Mouse (Mus musculus): ENCODE data around the gene Cisd2. TPM values are rescaled to one million over a fixed set of nuclear protein-coding genes. Genes with fewer than 3 reads are reported as not detected.

The Cisd2 gene
- polyA plus RNA-seq (2011; ENCODE audit: insufficient read length, low read depth, missing spikeins): 29.1 and 31.8 TPM in 2 replicates

DNA sequence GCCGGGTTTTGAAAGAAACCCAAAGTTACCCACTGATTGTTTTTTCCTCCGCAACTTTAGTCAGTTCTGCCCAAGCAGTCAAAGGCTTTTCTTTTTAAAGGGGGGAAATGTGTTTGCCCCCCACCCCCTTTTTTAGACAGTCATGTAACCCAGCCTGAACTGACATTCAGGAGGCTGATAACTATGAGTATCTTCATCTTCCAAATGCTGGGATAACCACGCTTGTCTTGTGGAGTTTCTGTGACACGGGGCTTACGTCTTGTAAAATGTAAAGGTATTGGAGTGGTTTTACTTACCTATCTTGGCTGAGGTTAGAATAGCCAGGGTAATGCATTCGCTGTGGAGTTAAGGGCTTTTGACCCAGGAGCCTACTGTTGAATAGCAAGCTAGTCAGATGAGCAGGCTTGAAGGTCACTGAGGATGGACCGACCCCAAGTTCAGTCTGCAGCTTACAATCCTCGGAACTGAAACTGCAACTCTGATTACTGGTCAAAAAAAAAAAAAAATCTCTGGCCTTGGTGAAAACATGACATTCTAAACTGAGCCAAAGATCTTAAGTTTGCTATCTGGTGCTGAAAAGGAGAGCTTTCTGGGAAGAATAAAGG lies at the start of gene Cisd2:
Cisd2 (minus strand) TSS at position 318 of the 605 bp plus-strand sequence.
- peaks cover 2% of the 10 kb centered on the region; the same call in 1 of the 2 replicates for H3K4me1 ChIP-seq (ENCODE audit: control insufficient read depth, insufficient read depth, low read length)
- no peak for TF ChIP-seq POLR2A (IDR thresholded peaks at IDR 0.05; ENCODE audit: low read depth, low read length)
- no peak for TF ChIP-seq CTCF (IDR thresholded peaks at IDR 0.05; ENCODE audit: borderline replicate concordance, insufficient read depth, low read length)
- peak within 1 kb of the TSS; percentile 65 for H3K27ac ChIP-seq (ENCODE audit: insufficient read depth, low read length)
- peak within 1 kb of the TSS; percentile 94 for H3K4me3 ChIP-seq (ENCODE audit: insufficient read depth, low read length)

DNA sequence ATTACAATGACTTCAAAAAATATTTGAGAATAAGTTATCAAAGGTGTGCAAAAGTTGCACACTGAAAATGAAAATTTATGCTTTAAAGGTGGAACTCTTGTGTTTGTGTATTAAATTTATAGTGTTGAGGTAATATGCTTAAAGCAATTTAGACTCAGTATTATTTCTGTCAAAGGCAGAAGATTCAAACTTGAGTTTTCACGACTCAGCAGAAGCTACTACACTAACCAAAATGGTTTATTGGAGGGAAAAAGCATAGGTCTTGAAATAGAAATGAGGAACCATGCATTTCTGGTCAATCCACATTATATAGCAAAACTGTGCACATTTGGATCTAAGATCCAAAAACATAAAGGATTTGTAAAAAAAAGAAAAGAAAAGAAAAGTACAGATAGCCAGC lies 47.1 kb upstream of the Cisd2 start:
- TF ChIP-seq POLR2A (IDR thresholded peaks at IDR 0.05; ENCODE audit: low read depth, low read length): no peak
- TF ChIP-seq CTCF (IDR thresholded peaks at IDR 0.05; ENCODE audit: borderline replicate concordance, insufficient read depth, low read length): no peak
- H3K27ac ChIP-seq (ENCODE audit: insufficient read depth, low read length): no peak overlapping the region

DNA sequence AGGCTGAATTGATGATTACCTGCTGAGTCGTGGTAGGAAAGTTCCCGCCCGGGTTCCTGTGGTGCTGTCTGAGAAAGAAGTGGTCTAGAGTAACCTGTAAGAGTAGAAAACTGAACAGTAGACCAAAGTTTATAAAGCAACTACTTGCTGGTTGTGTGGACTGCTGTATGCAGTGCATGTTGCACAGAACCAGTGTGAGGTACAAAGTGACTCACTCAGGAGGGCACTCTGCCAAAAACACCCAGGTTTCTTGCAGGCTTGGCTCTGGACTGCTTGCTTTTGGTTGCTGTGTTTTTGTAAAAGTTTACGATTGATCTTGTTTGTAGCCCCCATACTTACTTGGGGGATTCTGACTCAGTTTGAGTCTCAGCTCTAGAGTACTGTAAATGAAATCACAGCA lies 46.2 kb upstream of the Cisd2 start:
- Histone ChIP-seq H3K27ac (ENCODE audit: insufficient read depth, low read length) (no peak overlapping the region), H3K4me3 (ENCODE audit: insufficient read depth, low read length) (no peak overlapping the region), H3K4me1 (ENCODE audit: control insufficient read depth, insufficient read depth, low read length) (peaks cover 3% of the 10 kb centered on the region; the same call in 1 of the 2 replicates)
- no peak for TF ChIP-seq CTCF (IDR thresholded peaks at IDR 0.05; ENCODE audit: borderline replicate concordance, insufficient read depth, low read length)
- TF ChIP-seq POLR2A (IDR thresholded peaks at IDR 0.05; ENCODE audit: low read depth, low read length): no peak

More for the DNA sequence above, 47.1 kb upstream of the Cisd2 start:
- Histone ChIP-seq H3K4me1 (ENCODE audit: control insufficient read depth, insufficient read depth, low read length) (peaks cover 3% of the 10 kb centered on the region; the same call in 1 of the 2 replicates), H3K4me3 (ENCODE audit: insufficient read depth, low read length) (no peak overlapping the region)

DNA sequence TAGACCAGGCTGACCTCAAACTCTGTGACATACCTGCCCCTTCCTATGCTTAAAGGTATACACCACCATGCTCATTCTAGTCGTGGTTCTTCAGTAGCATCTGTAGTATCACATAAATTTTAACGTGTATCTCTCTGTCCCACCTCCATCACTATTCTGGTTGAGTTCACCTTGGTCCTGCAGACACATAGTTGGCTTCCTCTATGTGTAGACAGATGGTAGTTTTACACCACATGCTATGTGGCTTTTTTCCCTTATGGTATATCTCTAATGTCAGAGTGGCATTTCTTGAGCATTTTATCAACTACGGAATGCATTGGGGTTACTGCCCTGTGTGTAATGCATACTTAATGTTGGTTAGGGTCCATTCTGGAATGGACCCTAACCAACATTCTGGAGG lies 45.4 kb upstream of the Cisd2 start:
- no peak overlapping the region for H3K27ac ChIP-seq (ENCODE audit: insufficient read depth, low read length)
- TF ChIP-seq CTCF (IDR thresholded peaks at IDR 0.05; ENCODE audit: borderline replicate concordance, insufficient read depth, low read length) (no peak), POLR2A (IDR thresholded peaks at IDR 0.05; ENCODE audit: low read depth, low read length) (no peak)
- H3K4me1 ChIP-seq (ENCODE audit: control insufficient read depth, insufficient read depth, low read length): peaks cover 3% of the 10 kb centered on the region; the same call in 1 of the 2 replicates
- no peak overlapping the region for H3K4me3 ChIP-seq (ENCODE audit: insufficient read depth, low read length)

DNA sequence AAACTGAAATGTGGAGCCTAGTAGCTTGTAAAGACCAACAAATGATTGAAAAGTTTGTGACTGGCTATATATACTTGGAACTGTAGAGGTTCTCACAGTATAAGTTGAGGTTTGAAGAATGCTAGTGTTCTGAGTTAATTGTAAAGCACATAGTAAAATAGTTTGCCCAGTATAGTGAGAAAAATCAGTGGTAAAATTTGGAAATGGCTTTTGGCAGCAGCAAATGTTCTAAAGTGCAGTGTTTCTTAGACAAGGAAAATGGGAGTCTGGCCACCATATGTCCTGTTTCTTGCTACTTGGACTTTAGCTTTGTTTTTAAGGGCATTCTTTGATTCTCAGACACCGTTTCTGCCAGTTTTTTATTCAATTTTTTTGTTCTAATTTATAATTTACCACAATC lies 44.7 kb upstream of the Cisd2 start:
- Histone ChIP-seq H3K4me1 (ENCODE audit: control insufficient read depth, insufficient read depth, low read length) (peaks cover 3% of the 10 kb centered on the region; the same call in 1 of the 2 replicates), H3K27ac (ENCODE audit: insufficient read depth, low read length) (no peak overlapping the region), H3K4me3 (ENCODE audit: insufficient read depth, low read length) (no peak overlapping the region)
- TF ChIP-seq CTCF (IDR thresholded peaks at IDR 0.05; ENCODE audit: borderline replicate concordance, insufficient read depth, low read length): no peak
- no peak for TF ChIP-seq POLR2A (IDR thresholded peaks at IDR 0.05; ENCODE audit: low read depth, low read length)

DNA sequence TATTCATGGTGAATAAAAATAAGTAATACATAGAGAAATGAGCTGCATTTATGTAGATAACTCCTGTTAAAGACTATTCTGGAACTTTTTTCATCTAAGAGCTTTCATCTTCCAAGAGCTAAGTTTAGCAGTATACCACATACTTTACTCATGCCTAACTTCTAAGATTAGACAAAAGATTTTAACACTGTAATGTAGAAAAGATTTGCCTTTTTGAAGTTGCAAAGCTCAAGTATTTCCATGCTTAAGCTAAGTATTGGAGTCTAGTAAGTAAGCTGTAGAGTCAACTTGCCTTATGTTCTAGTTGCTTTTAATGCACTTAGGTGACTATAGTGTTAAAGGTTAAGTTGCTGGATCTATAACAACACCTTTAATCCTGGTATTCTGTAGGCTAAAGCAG lies 35.3 kb upstream of the Cisd2 start:
- Histone ChIP-seq H3K4me3 (ENCODE audit: insufficient read depth, low read length) (no peak overlapping the region), H3K4me1 (ENCODE audit: control insufficient read depth, insufficient read depth, low read length) (no peaks in the 10 kb centered on the region), H3K27ac (ENCODE audit: insufficient read depth, low read length) (no peak overlapping the region)
- TF ChIP-seq CTCF (IDR thresholded peaks at IDR 0.05; ENCODE audit: borderline replicate concordance, insufficient read depth, low read length) (no peak), POLR2A (IDR thresholded peaks at IDR 0.05; ENCODE audit: low read depth, low read length) (no peak)

DNA sequence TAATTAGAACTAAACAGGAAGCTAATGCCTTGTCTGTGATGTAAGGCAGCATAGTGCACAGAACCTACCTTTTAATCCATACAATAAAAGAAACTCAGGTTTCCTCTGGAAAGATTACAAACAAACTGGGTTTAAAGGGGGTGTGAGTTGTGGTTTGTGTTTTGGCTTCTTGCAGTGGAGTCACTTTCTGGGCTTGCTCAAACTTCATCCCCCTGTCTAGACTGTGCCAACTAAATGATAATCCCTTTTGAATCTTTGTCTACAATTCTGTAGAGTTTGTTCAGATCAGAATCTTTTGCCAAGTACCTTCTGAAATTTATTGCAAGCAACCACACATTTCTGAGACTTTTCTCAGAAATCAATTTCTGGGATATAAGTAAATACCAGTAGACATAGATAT lies 21.2 kb upstream of the Cisd2 start:
- Histone ChIP-seq H3K27ac (ENCODE audit: insufficient read depth, low read length) (no peak overlapping the region), H3K4me1 (ENCODE audit: control insufficient read depth, insufficient read depth, low read length) (peaks cover 2% of the 10 kb centered on the region; the same call in 1 of the 2 replicates), H3K4me3 (ENCODE audit: insufficient read depth, low read length) (no peak overlapping the region)
- TF ChIP-seq POLR2A (IDR thresholded peaks at IDR 0.05; ENCODE audit: low read depth, low read length) (no peak), CTCF (IDR thresholded peaks at IDR 0.05; ENCODE audit: borderline replicate concordance, insufficient read depth, low read length) (no peak)

DNA sequence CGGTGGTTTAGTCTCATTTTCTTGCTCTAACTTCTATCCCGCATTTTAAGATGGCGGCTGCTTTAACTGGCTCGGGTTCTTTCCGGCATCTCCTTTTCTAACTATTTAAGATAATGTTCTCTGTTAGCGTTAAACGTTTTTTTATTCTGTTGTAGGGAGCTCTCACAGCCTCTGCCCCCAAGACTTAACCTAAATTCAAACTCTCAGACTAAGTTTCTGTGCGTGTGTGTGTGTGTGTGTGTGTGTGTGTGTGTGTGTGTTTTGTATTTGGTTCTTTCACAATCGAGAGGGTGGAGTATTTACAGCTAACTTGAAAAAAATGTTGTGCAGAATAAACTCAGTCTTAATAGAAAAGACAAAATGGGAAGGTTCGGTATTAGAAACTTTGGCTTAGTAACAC lies 16.9 kb upstream of the Cisd2 start:
- H3K27ac ChIP-seq (ENCODE audit: insufficient read depth, low read length): peak overlapping the region; percentile 99
- H3K4me3 ChIP-seq (ENCODE audit: insufficient read depth, low read length): peak overlapping the region; percentile 89
- TF ChIP-seq POLR2A (IDR thresholded peaks at IDR 0.05; ENCODE audit: low read depth, low read length) (no peak), CTCF (IDR thresholded peaks at IDR 0.05; ENCODE audit: borderline replicate concordance, insufficient read depth, low read length) (no peak)
- H3K4me1 ChIP-seq (ENCODE audit: control insufficient read depth, insufficient read depth, low read length): peaks cover 6% of the 10 kb centered on the region

DNA sequence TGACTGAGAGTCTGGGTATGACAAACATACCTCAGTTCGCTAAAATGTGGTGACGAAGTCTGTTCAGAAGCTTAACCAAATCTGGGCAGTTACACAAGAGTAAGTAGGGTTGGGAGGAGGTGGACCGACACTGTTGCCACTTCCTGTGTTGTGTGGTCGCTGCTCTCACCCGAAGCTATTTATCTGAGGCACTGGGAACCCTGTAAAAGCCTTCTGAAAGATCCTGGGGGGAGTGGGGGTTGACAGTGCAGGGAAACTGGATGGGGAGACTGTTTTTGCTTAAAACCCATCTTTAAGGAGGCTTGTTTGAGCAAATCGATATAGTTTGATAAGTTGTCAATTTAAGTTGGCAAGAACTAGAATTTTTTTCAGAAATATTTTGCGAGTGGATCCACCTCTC lies 16.5 kb upstream of the Cisd2 start:
- H3K4me3 ChIP-seq (ENCODE audit: insufficient read depth, low read length): peak overlapping the region; percentile 89
- H3K4me1 ChIP-seq (ENCODE audit: control insufficient read depth, insufficient read depth, low read length): peaks cover 6% of the 10 kb centered on the region
- TF ChIP-seq POLR2A (IDR thresholded peaks at IDR 0.05; ENCODE audit: low read depth, low read length): 0 out of 2 replicates have a peak, but pooled peaks have one; percentile 28
- TF ChIP-seq CTCF (IDR thresholded peaks at IDR 0.05; ENCODE audit: borderline replicate concordance, insufficient read depth, low read length): no peak
- peak overlapping the region; percentile 99 for H3K27ac ChIP-seq (ENCODE audit: insufficient read depth, low read length)

DNA sequence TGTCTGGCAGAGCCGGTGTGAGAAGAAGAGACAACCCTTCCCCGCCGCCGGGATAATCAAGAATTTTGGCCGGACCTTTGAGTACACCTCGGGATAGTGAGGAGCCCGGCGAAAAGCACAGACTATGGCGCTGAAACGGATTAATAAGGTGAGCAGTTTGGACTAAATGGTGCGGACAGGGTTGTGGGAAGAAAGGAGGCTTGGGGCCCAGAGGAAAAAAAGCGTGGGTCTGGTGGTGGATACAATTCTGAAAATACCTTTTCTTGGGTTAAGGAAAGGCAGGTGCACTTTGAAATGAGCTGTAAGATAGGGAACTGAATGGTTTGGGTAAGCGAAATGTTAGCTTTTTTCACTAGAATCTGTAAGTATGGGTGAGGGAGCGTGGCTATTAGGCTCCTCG lies 15.9 kb upstream of the Cisd2 start:
- TF ChIP-seq CTCF (IDR thresholded peaks at IDR 0.05; ENCODE audit: borderline replicate concordance, insufficient read depth, low read length) (no peak), POLR2A (IDR thresholded peaks at IDR 0.05; ENCODE audit: low read depth, low read length) (no peak)
- Histone ChIP-seq H3K4me1 (ENCODE audit: control insufficient read depth, insufficient read depth, low read length) (peaks cover 6% of the 10 kb centered on the region), H3K27ac (ENCODE audit: insufficient read depth, low read length) (peak overlapping the region; percentile 99), H3K4me3 (ENCODE audit: insufficient read depth, low read length) (peak overlapping the region; percentile 89)
